Mouse (Mus musculus): ENCODE data around the gene Vmn1r87.

Gene Vmn1r87

GRCm38 (mm10) chr7:13140057-13140456 lies at the start of gene Vmn1r87:
Gene Vmn1r87, minus strand, starts transcription at chr7:13140157.
- DNase-seq, result no peak

DNA sequence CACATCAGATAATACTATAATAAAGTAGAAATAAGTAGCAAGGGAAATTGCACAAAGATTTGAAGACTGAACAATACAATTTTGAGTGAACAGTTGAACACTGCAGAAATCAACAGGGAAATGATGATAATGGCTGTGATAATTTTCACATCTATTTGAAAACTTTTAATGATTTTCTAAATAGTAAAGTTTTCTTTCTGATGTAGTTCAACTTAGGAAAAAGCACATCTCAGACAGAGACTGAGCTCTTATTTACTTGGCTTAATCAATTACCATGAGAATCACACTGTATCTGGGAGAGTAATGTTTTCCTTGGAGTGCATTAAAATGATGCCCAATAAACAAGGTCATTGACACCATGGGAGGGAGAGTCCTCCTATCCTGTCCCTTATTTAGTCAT lies 19.3 kb upstream of the Vmn1r87 start, which contains the start of gene Vmn1r88:
Gene Vmn1r88, plus strand, starts transcription at position 301 of the 400 bp plus-strand sequence.
- DNase-seq, result no peak

GRCm38 (mm10) chr7:13137340-13137739 lies 2.6 kb downstream of the Vmn1r87 start:
- DNase-seq, result no peak

- no peak for DNase-seq
Measured at GRCm38 (mm10) chr7:13131856-13132255, 8.1 kb downstream of the Vmn1r87 start.

- peak; percentile 11 to 33 for DNase-seq
Measured at GRCm38 (mm10) chr7:13123554-13124153, 16.3 kb downstream of the Vmn1r87 start.

GRCm38 (mm10) chr7:13119817-13120216 lies 20.1 kb downstream of the Vmn1r87 start, which contains the start of gene Vmn1r86:
Gene Vmn1r86, minus strand, starts transcription at chr7:13119917.
- no peak for DNase-seq

GRCm38 (mm10) chr7:13095073-13095472 lies 44.9 kb downstream of the Vmn1r87 start, which contains the start of gene Vmn1r85:
Gene Vmn1r85, minus strand, starts transcription at chr7:13095173.
- DNase-seq, result no peak

Measured in lung, postnatal 4 days (tissue).